Mouse (Mus musculus) adrenal gland, adult 18-20 months (tissue): ENCODE measurements at regions not wholly inside any gene's neighbourhood (a gene's known extent, or its start where the extent isn't known, plus 50 kb on each side); places are given as distances from the start of the nearest gene placed in this dataset.

Source experiments
- DNase-seq, 2 experiments: peaks; one replicate each; pipeline ENCODE4 v3.0.0; 2021 to 2022; ENCODE audit warnings: low spot score in 2 of 2

DNA sequence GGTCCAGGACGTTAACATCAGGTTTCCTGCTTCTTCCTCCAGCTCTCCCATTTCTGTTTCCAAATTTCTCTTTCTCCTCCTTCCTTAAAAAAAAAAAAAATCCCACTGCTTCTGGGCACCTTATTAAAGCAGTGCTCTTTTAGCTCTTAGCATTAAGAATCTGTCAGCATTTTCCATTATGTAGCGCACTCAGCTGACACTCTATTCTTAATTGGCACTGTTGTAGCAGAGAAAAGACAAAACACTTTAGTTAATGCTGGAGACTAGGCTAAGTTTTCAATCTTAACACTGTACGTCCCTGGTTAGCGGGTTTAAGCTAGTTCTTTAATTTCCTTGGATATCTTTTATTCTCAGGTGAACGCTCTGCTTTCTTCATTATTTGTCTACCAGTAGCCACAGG, 236.8 kb upstream of the Igfbp7 start:
- no peak for DNase-seq

DNA sequence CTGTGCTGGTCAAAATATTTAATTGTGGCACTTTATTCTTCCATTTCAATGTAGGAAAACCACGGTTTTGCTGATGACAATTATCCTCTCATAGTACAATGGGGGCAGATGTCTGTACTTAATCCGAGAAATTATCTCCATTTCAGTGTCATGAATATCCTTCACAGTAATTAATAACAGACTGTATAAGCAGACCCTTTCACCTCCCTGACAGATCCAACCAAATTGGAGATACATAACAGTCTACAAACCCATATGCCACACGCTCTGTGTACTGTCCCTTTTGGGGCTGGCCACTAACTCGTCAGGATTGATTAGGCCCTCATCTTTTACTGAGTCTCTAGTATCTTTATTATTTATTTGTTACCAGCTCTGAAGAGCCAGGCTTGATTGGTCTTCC, 212.6 kb upstream of the Igfbp7 start:
- no peak for DNase-seq

DNA sequence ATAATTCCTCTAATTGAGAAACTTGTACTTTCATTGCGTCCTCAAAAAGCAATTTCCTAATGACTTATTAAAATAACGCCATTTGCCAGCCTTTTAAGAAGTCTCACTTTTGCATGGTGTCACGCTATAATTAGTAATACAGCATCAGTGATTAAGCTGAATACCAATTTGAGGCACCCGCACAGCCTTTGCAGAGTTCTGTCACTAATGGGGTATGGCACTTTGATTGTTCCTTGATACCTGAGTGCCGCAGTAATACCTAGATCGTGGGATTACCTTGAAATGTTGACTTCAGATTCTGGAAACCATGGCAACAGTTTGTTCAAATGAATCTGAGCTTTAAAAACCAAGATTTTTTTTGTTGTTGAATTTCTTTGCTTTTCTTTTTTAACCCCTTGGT, 202.7 kb upstream of the Igfbp7 start:
- DNase-seq: no peak

DNA sequence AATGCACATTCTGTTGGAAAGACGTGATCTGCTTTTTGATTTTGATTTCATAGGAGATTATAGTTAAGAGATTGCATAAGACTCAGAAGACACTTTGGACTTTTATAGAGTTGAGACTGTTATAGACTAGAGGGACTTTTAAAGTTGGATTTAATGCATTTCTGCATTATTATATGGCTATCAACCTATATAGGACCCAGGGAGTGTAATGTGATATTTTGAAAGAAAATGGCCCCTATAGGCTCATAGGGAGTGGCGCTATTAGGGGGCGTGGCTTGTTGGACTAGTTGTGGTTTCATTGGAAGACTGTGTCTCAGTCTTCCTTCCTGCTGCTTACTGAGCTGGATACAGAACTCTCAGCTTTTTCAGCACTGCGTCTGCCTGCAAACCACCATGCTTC, 186.9 kb upstream of the Igfbp7 start:
- no peak for DNase-seq

DNA sequence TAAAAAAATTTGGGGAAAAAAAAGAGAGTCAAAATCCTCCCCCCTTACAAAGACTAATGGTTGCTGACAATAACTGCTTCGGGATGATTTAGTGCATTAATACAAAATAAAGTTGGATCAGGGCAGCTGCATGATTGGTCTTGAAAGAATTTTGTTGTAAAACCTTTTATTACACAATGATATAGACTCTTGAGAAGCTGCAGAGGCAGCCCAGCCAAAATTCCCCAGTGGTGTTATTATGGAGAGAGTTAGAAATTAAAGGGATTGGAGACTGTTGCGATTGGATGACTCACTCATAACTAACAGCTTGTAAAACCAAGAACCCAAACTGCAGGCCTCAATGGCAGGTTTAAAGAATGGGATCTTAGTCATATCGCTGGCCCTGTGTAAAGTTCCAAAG, 181.4 kb upstream of the Igfbp7 start:
- no peak for DNase-seq

DNA sequence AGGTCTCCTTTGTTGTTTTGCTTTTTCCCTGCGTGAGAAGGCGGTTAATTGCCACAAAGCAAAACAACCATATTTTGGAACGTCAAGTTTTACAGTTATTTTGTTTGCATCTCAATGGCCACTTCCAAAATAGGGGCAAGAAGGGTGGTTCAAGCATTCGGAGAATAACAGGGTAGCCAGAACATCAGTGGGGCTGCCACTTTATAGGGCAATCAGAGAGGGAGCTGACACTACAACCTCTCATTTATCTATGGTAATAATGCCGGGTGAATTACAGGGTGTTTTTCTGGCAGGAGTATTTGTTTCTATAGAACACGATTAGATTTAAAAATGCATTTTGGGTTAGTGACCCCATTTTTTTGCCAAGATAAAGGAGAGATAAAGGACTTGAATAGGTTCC, 173.9 kb upstream of the Igfbp7 start:
- no peak for DNase-seq

DNA sequence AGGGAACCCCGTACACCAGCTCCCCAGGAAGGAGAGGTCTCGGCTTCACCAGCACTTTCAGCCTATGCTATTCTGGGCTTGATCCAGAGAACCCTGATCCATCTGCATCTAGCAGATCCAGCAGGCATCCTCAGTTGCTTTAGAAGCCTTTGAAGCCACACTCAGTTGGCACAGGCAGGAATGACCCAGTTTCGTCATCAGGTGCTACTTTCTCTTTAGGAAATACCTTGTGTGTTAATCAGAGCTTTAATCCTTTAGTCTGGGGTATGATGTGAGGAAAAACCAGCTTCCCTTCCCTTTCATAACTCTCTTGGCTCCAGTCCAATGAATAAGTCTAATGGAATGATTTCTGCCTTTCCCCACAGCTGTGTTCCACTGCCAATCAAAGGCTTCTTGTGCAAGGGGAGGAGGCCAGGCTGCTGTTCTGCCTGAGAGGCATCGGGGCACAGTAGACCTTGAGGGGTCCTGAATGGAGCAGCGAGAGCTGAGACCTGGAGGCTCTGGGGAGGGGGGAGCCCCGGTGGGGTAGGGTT, 173.3 kb upstream of the Igfbp7 start:
- no peak for DNase-seq

DNA sequence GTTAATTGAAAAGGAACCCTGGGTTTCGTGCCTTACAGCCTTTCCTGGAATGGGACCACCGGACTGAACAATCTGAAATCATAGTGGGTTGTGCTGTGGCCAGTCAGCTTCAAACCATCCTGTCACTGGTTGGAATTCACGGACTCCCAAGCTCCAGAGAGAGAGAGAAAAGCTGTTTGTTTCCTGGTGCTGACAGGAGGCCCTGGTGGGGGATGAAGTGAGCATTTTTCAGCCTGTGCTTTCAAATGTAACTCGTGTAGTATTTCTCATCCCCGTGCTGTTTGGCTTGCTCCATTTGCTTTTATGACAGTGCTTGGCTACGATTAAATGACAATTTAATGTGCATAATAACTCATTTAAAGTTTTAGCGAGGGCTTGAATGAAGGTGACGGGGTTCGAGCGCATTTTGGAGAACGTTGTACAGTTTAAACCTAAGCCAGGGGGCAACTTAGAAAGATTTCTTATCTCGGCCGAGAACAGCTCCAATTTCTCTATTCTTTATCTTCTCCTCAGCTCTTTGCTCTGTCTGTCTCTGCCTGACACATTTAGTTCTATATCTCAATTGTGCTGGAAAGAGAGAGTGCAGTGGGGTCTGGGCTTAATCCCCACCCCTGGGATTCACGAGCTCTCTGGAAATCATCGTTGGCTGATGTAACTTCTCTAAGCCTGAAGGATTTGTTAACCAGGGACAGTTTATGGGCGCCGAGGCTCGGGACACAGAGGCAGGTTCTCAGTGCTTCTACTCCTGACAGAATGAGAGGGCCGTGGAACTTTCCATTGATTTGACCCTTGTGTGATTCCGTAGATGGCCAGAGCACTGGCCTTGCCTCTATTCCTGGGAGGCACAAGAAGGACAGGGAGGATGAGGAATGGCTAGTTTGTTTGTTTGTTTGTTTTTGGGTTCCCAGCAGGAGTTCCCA, 172.2 kb upstream of the Igfbp7 start:
- DNase-seq: no peak

DNA sequence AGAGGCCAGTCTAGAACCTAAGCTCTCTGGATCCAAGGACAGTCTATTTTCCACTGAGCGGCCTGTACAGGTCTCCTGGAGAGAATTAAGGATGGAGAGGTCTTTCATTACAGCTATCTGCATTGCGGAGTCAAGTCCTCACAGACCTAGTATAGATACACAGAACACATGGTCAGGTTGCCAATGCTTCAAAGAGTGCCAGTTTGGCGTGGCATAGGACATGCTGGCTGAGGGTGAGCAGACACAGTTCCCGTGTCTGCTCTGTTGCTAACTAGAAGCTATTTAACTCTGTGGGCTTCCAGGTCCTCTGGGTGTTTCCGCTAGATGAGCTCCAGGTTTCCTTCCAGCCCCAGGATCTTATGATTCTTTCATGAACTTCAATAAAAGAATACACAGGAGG, 169.0 kb upstream of the Igfbp7 start:
- no peak for DNase-seq

DNA sequence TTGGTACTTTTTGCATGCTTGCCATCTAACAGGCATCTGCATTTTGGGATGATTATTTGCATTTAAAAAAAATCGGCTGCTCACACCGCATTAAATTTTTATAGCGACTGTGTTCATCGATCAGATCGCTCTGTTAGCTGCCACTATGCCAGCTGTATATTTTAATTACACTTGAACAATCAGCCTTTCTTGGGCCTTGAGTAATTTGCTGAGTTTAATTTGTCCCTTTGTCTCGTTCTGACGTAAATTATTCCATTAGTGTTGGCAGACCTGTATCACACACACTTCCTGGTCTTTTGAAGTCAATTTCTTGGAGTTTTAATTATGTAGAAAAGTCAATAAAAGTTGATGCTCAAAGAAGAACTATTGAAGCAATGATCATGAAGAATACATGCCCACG, 167.9 kb upstream of the Igfbp7 start:
- DNase-seq: no peak

DNA sequence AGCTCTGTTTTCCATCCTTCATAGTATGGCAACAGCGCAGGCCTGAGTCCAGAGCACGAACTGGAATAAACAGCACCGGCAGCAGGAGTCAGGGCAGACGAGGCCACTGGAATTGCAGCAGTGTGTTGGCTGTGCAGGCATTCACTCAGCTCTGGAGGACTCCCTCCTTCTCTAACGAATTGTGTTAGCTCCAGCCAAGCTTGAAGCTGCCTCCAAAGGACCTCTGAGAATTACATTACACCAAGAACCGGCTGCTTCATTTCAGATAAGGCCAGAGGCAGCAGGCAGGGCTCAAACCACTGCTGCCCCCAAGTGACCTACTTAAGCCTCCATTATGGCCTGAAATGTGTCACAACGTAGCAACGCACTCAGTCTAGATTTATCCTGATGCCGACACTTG, 162.5 kb upstream of the Igfbp7 start:
- DNase-seq: no peak

DNA sequence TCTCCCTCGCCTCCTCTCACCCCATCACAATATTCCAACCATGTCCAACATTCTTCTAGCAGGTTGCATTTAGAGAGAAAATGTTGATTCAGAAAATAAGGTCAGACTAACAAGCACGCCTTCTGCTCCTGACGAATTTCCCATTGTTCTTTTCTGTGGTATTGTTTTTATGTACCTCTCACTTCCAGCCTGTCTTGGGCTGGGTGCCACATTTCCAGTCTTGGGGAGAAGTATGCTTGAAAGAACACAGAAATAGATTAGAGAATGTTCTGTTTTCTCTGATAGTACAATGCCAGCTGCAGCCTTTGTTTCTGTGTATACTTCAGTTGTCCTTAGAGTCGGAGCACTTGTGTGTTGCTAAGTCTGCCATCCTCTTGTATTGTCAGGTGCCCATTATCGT, 160.3 kb upstream of the Igfbp7 start:
- no peak for DNase-seq

DNA sequence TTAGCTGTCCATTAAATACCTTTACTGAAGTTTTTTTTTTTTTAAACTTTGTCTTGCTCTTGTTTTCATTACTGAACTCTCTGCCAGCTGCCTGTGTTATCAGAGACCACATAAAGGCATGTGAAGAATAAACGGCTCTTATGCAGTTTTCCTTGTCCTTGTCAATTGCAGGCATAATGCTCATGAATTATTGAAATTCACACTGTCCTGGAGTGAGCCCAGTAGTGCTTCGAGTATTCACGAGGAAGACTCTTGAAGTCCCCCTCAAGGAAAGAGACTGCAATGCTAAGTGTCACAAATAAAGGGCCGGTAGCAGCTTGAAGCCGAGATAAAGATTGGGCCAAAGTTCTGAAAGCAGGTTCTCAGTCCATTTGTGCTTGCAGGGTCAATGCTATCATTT, 144.7 kb upstream of the Igfbp7 start:
- no peak for DNase-seq

DNA sequence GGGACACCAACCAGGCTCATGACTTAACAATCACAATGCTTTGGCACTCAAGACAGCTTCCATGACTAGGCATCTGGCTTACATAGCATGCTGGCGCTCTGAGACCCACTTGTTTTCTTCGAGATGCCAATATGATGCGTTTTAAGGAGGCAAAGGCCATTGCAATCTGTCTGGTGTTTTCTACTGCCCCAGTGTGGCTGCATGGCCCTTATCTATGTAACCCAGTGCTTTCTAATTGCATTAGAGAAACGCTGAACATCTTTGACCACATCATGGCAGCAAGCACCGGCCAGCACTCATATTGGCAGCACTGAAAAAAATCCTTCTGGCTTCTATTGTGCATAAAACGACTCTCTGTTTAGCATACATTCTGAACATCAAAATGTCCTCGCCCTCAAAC, 144.2 kb upstream of the Igfbp7 start:
- DNase-seq: no peak

DNA sequence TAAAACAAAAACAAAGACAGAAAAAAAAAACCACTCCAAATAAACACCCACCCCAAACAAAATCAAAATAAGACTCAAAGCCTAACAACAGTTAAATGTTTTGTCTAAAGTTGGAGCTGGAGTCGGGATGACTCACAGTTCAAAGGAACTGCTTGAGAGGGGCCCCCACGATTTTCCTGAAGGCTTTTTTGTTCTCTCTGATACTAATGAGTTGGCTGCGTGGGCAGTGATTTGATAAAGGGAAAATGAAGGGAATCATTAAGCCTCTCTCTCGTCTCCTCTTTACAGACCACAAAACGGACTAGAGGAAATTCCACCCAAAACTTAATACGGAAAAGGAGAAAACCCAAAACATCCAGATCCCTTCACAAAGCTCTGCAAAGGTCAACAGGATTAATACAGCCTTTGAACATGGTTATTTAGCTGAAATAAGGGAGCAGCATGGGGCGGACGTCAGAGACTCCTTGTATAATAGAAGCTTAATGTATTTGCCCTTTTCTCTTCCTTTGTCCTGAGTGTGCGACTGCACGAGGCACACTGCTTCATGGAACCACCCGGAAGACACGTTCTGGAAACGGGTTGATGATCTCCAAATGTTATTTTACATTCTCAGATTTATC, 138.3 kb upstream of the Igfbp7 start:
- no peak for DNase-seq

DNA sequence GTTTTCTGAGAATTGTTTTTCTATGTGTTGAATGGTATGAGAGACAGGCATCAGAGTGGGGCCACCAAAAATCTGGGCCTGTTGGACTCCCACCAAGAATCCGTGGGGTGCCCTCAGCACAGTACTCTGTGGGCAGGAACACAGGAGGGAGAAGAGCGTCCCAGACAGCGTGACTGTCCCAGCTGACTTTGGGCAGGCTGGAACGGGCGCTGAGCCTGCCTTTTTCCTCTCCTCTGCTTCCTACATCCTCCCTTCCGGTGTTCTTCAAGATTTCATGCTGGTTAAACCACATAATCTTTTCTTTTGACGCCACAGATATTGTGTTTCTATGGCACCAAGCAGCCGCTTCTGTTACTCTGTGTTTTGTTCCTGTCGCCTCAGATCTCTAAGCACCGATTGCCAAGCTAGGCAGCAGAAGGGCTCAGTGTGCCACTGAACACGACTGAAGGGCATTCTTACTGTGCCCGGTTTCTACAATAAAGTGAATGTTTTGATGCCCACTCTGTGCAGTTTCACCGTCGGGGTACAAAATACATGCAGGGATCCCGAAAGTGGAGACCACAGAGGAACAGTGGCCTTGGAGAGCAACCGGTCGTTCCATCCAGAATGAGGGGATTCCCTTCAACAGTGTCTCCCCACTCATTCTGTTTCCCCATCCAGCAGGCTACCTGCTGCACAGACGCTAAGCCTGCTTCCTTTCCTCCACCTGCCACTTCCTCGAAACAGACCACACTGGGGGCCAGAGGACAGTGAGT, 124.6 kb upstream of the Igfbp7 start:
- no peak for DNase-seq

DNA sequence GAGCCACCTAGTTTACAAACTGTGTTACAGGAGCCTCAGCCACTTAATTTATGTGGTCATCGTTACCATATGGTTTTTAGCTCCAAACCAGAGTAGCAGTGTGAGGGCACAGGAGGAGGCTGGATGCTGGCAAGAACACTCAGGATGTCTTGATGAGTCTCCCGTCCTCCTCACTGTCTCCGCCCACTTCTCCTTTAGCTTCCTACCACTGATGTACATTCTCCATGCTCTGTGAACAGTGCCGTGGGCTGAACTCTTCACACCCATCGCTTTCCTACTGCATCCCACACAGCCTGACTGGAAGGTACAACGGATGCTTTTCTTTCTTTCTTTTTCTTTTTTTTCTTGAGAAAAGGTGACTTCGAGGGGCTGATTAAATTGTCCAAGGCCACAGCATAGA, 122.5 kb upstream of the Igfbp7 start:
- DNase-seq: no peak

DNA sequence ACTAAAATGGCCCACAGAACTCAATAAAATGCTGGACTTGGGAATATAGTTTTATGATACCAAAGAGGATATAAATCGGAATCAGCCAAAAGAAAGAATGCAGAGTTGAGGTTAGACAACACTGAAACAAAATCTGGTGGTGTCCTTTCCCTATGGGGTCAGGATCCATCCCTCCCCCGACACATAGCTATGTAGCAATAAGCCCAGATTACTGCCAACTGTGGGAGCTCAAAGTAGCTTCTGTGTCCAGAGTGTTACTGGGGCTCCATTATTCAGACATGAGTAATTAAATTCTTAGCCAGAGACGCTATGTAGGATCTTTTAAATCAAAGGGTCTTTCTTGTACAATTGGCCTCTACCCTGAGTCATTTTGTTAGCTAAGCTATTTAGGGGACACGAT, 109.4 kb upstream of the Igfbp7 start:
- DNase-seq: no peak

DNA sequence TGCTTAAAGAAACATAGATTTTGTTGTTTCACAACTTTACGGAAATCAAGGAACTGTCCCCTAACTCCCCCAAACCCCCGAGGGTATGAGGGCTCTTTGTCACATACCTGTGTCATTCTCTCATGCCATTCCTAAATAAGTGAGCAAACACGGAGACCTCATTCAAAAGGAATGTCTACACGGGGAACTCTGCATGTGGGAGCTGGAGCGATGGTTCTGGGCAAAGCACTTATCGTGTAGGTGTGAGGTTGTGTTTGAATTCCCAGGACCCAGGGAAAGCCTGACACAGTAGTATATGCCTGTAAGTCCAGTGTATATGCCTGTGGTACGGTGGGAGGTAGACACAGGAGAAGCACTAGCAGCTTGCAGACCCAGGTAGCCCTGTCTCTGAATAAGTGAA, 107.6 kb upstream of the Igfbp7 start:
- no peak for DNase-seq

DNA sequence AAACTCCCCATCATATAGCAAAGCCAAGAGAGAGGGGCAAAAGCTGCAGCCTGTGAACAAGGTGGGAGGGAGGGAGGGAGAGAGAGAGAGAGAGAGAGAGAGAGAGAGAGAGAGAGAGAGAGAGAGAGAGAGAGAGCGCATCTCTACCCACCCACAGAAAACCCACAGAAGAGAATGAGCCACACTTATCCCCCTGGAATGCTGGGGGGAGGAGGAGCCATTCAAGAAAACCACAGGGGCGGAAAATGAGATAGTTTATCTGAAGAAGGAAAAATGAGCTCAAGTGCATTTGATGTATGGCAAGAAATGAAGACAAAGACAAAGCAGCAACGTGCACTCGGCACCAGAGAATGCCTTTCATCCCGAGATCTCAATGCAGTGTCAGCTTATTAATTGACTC, 94.8 kb upstream of the Igfbp7 start:
- no peak for DNase-seq

DNA sequence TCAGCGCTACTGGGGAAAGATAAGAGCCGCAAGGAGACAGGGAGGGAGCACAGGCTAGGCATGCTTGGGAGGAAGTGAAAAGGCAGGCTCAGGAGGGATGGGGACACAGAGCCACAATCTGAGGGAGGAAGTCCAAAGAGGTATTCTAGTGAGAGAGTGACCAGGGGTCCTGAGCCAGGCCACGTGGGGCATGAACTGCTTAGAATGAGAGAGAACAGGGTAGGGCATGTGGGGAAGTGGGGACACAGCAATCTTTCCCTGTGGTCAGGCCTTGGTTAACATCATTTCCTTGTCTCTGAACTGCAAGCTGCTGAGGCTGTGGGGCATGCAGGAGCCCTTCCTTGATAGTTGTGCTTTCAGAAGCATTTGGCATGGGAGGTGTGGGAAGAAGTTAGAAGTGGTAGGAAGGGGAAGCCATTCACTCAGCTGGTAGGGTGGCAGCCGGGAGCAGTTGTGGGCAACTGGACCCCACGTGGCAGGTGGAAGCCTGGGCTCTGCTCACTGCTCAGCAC, 92.2 kb upstream of the Igfbp7 start:
- no peak for DNase-seq

DNA sequence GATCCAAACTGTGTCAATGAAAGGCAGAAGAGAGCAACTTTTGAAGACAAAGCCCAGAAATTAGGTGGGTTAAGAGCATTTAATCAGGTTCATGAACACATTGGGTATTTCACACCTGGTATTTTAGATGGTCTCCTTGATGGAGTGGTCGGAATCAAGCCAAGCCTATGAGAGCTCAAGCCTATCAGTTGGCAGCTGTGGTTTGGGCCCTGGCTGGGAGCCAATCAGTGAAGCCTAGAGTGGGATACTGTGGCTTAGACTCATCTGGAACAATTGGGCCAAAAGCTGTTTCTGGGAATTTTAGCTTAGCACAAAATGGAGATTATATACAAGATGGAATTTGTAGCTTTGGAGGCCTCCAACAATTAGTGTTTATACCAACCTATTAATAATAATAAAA, 86.8 kb upstream of the Igfbp7 start:
- DNase-seq: no peak
